Mouse (Mus musculus) ES-E14 (cell line): Measurements from ENCODE around the gene Rab7.

ENCODE experiments used
- MAFK ChIP-seq: IDR thresholded peaks from 2 replicates; pipeline ENCODE4 v1.6.1; 2014; ENCODE audit warnings: mild to moderate bottlenecking, low read depth, low read length, inconsistent platforms; ENCODE audit not compliant: insufficient read depth
- ZC3H11A ChIP-seq: IDR thresholded peaks from 2 replicates; pipeline ENCODE4 v1.6.1; 2012; ENCODE audit warnings: low read depth, mild to moderate bottlenecking, inconsistent platforms, low read length, borderline replicate concordance
- ZNF384 ChIP-seq: IDR thresholded peaks from 2 replicates; pipeline ENCODE4 v1.6.1; 2012; ENCODE audit warnings: low read depth, low read length, inconsistent platforms

- no peak for TF ChIP-seq MAFK
- TF ChIP-seq ZC3H11A, result no peak
- TF ChIP-seq ZNF384, result no peak
Measured at GRCm38 (mm10) chr6:88039426-88039825, 5.6 kb downstream of the Rab7 start.
